Mouse (Mus musculus): ENCODE data around the gene Mrpl14.

The Mrpl14 gene

GRCm38 (mm10) chr17:45678106-45678505 lies 8.0 kb upstream of the Mrpl14 start:
- DNase-seq (ENCODE audit: low read depth, low spot score): peak; percentile 78
- H3K27me3 ChIP-seq (ENCODE audit: control insufficient read depth, insufficient read depth, low read length, poor library complexity, severe bottlenecking): no peaks in the 10 kb centered on the region
- no peaks in the 10 kb centered on the region; the same call in 1 of the 2 replicates for H3K36me3 ChIP-seq (ENCODE audit: control insufficient read depth, insufficient read depth, low read length, poor library complexity, severe bottlenecking)

DNA sequence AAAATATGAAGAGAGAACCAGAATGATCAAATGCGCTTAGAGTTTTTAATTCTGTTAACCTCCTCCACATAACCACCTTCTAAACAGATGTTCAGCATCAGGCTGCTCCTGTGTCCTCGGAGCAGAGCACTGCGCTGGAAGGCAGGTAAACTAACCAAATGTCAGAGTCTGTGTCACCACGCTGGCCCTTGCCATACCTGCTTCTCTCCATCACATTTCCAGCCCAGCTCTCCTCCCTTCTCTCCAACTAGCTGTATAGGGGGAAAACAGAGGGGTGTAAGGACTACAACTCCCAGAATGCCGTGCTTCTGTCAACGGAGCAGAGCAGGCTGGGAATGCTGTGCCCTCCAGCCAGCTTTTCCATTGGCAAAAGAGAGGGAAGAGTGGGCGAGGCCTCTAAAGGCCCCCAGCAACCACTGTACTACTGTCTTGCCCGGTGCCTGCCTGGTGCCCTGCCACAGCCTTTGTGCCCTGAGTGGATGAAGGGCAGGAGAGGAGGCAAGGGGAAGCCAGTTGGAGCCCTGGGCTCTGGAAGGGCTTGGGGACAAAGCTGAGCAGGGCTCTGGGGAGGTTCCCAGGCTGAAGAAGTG lies 5.6 kb upstream of the Mrpl14 start:
- H3K27me3 ChIP-seq (ENCODE audit: control insufficient read depth, insufficient read depth, low read length, poor library complexity, severe bottlenecking): no peaks in the 10 kb centered on the region
- no peak for DNase-seq (ENCODE audit: low read depth, low spot score)

DNA sequence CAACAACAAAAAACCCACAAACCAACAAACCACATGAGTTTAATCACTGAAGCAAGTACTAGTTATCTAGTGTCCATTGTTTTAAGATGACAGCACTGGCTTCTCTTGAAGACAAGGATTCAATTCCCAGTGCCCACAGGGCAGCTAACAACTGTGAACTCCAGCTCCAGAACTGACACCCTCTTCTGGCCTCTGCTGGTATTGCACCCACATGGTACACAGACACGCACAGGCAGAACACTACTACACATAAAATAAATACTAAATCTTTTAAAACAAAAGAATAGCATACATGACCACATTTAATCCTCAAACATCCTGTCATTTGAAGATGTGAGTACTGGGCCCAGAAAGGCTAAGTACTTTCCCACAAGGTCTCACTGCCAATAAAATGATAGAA lies 4.5 kb upstream of the Mrpl14 start:
- Histone ChIP-seq H3K36me3 (ENCODE audit: control insufficient read depth, insufficient read depth, low read length, poor library complexity, severe bottlenecking) (no peaks in the 10 kb centered on the region), H3K27me3 (ENCODE audit: control insufficient read depth, insufficient read depth, low read length, poor library complexity, severe bottlenecking) (no peaks in the 10 kb centered on the region)
- DNase-seq (ENCODE audit: low read depth, low spot score): peak; percentile 43

More for the DNA sequence above, 5.6 kb upstream of the Mrpl14 start:
- no peaks in the 10 kb centered on the region; the same call in 1 of the 2 replicates for H3K36me3 ChIP-seq (ENCODE audit: control insufficient read depth, insufficient read depth, low read length, poor library complexity, severe bottlenecking)

GRCm38 (mm10) chr17:45682843-45683242 lies 3.3 kb upstream of the Mrpl14 start:
- H3K27me3 ChIP-seq (ENCODE audit: control insufficient read depth, insufficient read depth, low read length, poor library complexity, severe bottlenecking): no peaks in the 10 kb centered on the region
- no peak for DNase-seq (ENCODE audit: low read depth, low spot score)
- H3K36me3 ChIP-seq (ENCODE audit: control insufficient read depth, insufficient read depth, low read length, poor library complexity, severe bottlenecking): no peaks in the 10 kb centered on the region

GRCm38 (mm10) chr17:45684667-45685131 lies 1.4 kb upstream of the Mrpl14 start:
- H3K36me3 ChIP-seq (ENCODE audit: control insufficient read depth, insufficient read depth, low read length, poor library complexity, severe bottlenecking): no peaks in the 10 kb centered on the region
- no peak for DNase-seq (ENCODE audit: low read depth, low spot score)
- H3K27me3 ChIP-seq (ENCODE audit: control insufficient read depth, insufficient read depth, low read length, poor library complexity, severe bottlenecking): no peaks in the 10 kb centered on the region

GRCm38 (mm10) chr17:45685171-45686092 lies 690 bp upstream of the Mrpl14 start:
- peak; percentile 49 for DNase-seq (ENCODE audit: low read depth, low spot score)
- Histone ChIP-seq H3K27me3 (ENCODE audit: control insufficient read depth, insufficient read depth, low read length, poor library complexity, severe bottlenecking) (no peaks in the 10 kb centered on the region), H3K36me3 (ENCODE audit: control insufficient read depth, insufficient read depth, low read length, poor library complexity, severe bottlenecking) (no peaks in the 10 kb centered on the region)

GRCm38 (mm10) chr17:45686716-45687115 lies 594 bp downstream of the Mrpl14 start, which contains the start of gene Tmem63b:
Gene Tmem63b (minus strand): TSS chr17:45686905.
- peak; percentile 72 for DNase-seq (ENCODE audit: low read depth, low spot score)
- H3K27me3 ChIP-seq (ENCODE audit: control insufficient read depth, insufficient read depth, low read length, poor library complexity, severe bottlenecking): no peaks in the 10 kb centered on the region
- H3K36me3 ChIP-seq (ENCODE audit: control insufficient read depth, insufficient read depth, low read length, poor library complexity, severe bottlenecking): no peaks in the 10 kb centered on the region

GRCm38 (mm10) chr17:45689120-45689519 lies 3.0 kb downstream of the Mrpl14 start:
- H3K27me3 ChIP-seq (ENCODE audit: control insufficient read depth, insufficient read depth, low read length, poor library complexity, severe bottlenecking): no peaks in the 10 kb centered on the region
- DNase-seq (ENCODE audit: low read depth, low spot score): no peak
- H3K36me3 ChIP-seq (ENCODE audit: control insufficient read depth, insufficient read depth, low read length, poor library complexity, severe bottlenecking): no peaks in the 10 kb centered on the region

- H3K27me3 ChIP-seq (ENCODE audit: control insufficient read depth, insufficient read depth, low read length, poor library complexity, severe bottlenecking): no peaks in the 10 kb centered on the region
- no peak for DNase-seq (ENCODE audit: low read depth, low spot score)
- no peaks in the 10 kb centered on the region for H3K36me3 ChIP-seq (ENCODE audit: control insufficient read depth, insufficient read depth, low read length, poor library complexity, severe bottlenecking)
These were observed 3.9 kb downstream of the Mrpl14 start for GRCm38 (mm10) chr17:45690044-45690443.

- no peak for DNase-seq (ENCODE audit: low read depth, low spot score)
- Histone ChIP-seq H3K36me3 (ENCODE audit: control insufficient read depth, insufficient read depth, low read length, poor library complexity, severe bottlenecking) (peaks cover under 1% of the 10 kb centered on the region; the same call in 1 of the 2 replicates), H3K27me3 (ENCODE audit: control insufficient read depth, insufficient read depth, low read length, poor library complexity, severe bottlenecking) (no peaks in the 10 kb centered on the region)
These were observed 6.0 kb downstream of the Mrpl14 start for GRCm38 (mm10) chr17:45692159-45692558.

- H3K27me3 ChIP-seq (ENCODE audit: control insufficient read depth, insufficient read depth, low read length, poor library complexity, severe bottlenecking): no peaks in the 10 kb centered on the region
- no peak for DNase-seq (ENCODE audit: low read depth, low spot score)
- peaks cover 3% of the 10 kb centered on the region; the same call in 1 of the 2 replicates for H3K36me3 ChIP-seq (ENCODE audit: control insufficient read depth, insufficient read depth, low read length, poor library complexity, severe bottlenecking)
These were observed 7.9 kb downstream of the Mrpl14 start for GRCm38 (mm10) chr17:45693812-45694565.

- DNase-seq (ENCODE audit: low read depth, low spot score): no peak
- Histone ChIP-seq H3K36me3 (ENCODE audit: control insufficient read depth, insufficient read depth, low read length, poor library complexity, severe bottlenecking) (peaks cover 3% of the 10 kb centered on the region; the same call in 1 of the 2 replicates), H3K27me3 (ENCODE audit: control insufficient read depth, insufficient read depth, low read length, poor library complexity, severe bottlenecking) (no peaks in the 10 kb centered on the region)
These were observed 9.4 kb downstream of the Mrpl14 start for GRCm38 (mm10) chr17:45695227-45696120.

- DNase-seq (ENCODE audit: low read depth, low spot score): no peak
- H3K36me3 ChIP-seq (ENCODE audit: control insufficient read depth, insufficient read depth, low read length, poor library complexity, severe bottlenecking): peaks cover 3% of the 10 kb centered on the region; the same call in 1 of the 2 replicates
- H3K27me3 ChIP-seq (ENCODE audit: control insufficient read depth, insufficient read depth, low read length, poor library complexity, severe bottlenecking): no peaks in the 10 kb centered on the region
These were observed 10.9 kb downstream of the Mrpl14 start for GRCm38 (mm10) chr17:45696981-45697380.

DNA sequence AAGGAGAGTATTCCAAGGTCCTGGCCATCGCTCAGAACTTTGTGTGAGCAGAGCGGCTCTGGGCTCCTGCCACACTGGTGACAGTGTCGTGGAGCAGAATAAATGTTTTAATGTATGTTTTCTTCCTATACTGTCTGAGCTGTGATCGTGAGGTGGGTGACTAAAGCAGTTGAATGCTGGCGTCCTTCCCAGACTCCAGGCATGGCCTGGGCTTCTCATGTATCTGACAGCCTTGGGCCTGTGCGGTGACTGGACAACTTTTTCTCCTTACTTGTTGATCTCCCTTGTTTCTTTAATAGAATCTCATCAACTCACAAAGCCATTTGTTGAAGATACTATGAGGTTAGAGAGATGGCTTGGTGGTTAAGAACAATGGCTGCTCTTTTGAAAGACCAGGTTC lies 12.2 kb downstream of the Mrpl14 start:
- Histone ChIP-seq H3K27me3 (ENCODE audit: control insufficient read depth, insufficient read depth, low read length, poor library complexity, severe bottlenecking) (no peaks in the 10 kb centered on the region), H3K36me3 (ENCODE audit: control insufficient read depth, insufficient read depth, low read length, poor library complexity, severe bottlenecking) (peaks cover 3% of the 10 kb centered on the region; the same call in 1 of the 2 replicates)
- no peak for DNase-seq (ENCODE audit: low read depth, low spot score)
